Mouse (Mus musculus): ENCODE data around the gene Rab30. TPM values are rescaled to one million over a fixed set of nuclear protein-coding genes. Genes with fewer than 3 reads are reported as not detected.

The Rab30 gene
- total and polyA plus RNA-seq, 3 experiments, result 39.1 to 105 (median 66.2) TPM

Other genes starting within 250 kb of the Rab30 start
- gene Ccdc90b, start 180.5 kb upstream of the Rab30 start, total RNA-seq (2012; rRNA removed), result 2.0 and 2.4 TPM in 2 replicates
- 16.5 and 19.2 TPM in 2 replicates for gene Ccdc90b, start 180.5 kb upstream of the Rab30 start, total RNA-seq (2014; rRNA removed)
- 6.5 and 6.8 TPM in 2 replicates for gene Ccdc90b, start 180.5 kb upstream of the Rab30 start, polyA plus RNA-seq (2012; ENCODE audit: insufficient read length, low read depth)
- 0.38 and 0.68 TPM in 2 replicates for gene Ankrd42, start 104.5 kb upstream of the Rab30 start, total RNA-seq (2012; rRNA removed)
- 0.22 and 0.26 TPM in 2 replicates for gene Ankrd42, start 104.5 kb upstream of the Rab30 start, total RNA-seq (2014; rRNA removed)
- gene Ankrd42, start 104.5 kb upstream of the Rab30 start, polyA plus RNA-seq (2012; ENCODE audit: insufficient read length, low read depth), result 0.14 and 0.26 TPM in 2 replicates
- 29.2 and 30.5 TPM in 2 replicates for gene Pcf11, start 71.7 kb upstream of the Rab30 start, total RNA-seq (2012; rRNA removed)
- 30.0 and 32.7 TPM in 2 replicates for gene Pcf11, start 71.7 kb upstream of the Rab30 start, total RNA-seq (2014; rRNA removed)
- 36.1 and 37.2 TPM in 2 replicates for gene Pcf11, start 71.7 kb upstream of the Rab30 start, polyA plus RNA-seq (2012; ENCODE audit: insufficient read length, low read depth)
- gene Ddias, start 132.6 kb downstream of the Rab30 start, total RNA-seq (2012; rRNA removed), result 17.5 and 18.2 TPM in 2 replicates
- gene Ddias, start 132.6 kb downstream of the Rab30 start, total RNA-seq (2014; rRNA removed), result 38.0 and 38.6 TPM in 2 replicates
- 23.1 and 24.0 TPM in 2 replicates for gene Ddias, start 132.6 kb downstream of the Rab30 start, polyA plus RNA-seq (2012; ENCODE audit: insufficient read length, low read depth)
- gene Prcp, start 132.9 kb downstream of the Rab30 start, total RNA-seq (2012; rRNA removed), result 19.7 and 20.1 TPM in 2 replicates
- 26.6 and 28.9 TPM in 2 replicates for gene Prcp, start 132.9 kb downstream of the Rab30 start, total RNA-seq (2014; rRNA removed)
- 24.3 and 27.8 TPM in 2 replicates for gene Prcp, start 132.9 kb downstream of the Rab30 start, polyA plus RNA-seq (2012; ENCODE audit: insufficient read length, low read depth)